Mouse (Mus musculus) cerebellum, postnatal 36 days (tissue): ENCODE data around the gene Hoxa10.

Experiments used
- DNase-seq, 2 experiments: peaks; one replicate each; pipeline ENCODE4 v3.0.0; 2021 to 2022; ENCODE audit warnings: mixed read lengths in 2 of 2

The Hoxa10 gene

DNA sequence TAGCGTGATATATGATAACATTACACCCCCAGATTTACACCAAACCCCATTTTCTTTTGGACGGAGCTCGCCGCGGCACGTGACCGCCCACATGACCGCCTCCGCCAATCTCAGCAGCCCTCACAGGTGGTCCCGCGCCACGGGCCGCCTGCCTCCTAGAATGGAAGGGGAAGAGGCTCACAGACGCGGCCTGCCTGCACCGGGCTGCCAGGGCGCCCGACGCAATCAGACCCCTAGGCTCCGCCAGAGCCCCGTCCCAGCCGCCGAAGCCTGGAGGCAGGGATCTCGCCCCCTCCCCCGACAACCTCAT is 23.2 kb downstream of the Hoxa10 start:
- DNase-seq = no peak

DNA sequence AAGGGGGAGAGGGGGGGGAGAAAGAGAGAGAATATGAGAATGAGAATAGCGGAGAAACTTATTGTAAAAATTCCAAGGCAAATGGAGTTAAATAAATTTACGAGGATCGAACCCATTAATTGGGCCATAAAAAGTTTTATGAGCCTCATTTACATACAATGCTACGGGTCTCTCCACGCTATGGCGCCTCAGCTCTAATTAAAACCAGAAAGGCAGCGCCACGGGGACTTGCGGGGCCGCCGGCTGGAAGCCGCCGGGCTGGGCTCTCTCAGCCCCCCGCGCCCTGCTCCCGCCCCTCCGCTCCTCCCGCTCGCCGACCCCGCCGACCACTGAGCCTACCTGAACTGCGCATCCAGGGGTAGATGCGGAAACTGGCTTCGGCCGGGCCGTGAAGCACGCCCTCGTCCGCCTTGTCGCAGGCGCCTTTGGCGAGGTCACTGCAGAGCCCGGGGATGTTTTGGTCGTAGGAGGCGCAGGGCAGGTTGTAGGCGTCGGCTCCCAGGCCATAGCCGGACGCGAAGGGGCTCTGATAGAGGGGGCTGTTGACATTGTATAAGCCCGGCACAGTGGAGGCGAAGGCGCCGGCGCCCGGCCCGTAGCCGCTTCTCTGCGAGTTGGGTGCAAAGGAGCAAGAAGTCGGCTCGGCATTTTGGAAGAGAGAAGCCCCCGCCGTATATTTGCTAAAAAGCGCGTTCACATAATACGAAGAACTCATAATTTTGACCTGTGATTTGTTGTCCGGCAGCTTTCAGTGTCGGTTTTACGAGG is 23.8 kb downstream of the Hoxa10 start:
- no peak for DNase-seq

DNA sequence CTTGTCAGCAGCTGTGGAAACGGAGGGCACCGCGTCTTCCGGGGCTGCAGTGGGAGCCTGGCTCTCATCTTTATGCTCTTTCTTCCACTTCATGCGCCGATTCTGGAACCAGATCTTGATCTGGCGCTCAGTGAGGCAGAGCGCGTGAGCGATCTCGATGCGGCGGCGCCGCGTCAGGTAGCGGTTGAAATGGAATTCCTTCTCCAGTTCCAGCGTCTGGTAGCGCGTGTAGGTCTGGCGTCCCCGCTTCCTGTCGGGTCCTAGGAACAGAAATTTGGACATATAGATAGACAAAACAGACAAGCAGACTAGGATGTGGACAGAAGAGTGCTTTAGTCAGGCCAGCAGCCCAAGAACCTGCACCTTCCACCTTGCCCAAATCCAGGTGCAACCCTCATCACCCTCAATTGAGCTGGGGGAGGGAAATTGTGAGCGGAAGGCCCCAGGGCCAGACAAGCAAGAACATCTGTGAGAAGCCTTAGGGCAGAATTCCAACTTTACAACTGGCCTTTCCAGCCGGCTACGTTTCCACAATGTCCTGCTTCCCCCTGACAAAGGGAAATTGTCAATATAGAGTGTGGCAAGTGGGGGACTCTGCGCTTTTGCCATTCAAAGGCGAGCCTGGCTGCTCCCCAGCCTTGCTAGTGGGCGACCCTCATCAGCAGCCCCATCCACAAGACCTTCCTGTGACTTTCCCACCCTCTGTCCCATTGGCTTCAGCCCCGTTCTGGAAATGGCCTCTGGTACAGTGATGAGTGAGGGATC is 24.7 kb downstream of the Hoxa10 start:
- DNase-seq = no peak

DNA sequence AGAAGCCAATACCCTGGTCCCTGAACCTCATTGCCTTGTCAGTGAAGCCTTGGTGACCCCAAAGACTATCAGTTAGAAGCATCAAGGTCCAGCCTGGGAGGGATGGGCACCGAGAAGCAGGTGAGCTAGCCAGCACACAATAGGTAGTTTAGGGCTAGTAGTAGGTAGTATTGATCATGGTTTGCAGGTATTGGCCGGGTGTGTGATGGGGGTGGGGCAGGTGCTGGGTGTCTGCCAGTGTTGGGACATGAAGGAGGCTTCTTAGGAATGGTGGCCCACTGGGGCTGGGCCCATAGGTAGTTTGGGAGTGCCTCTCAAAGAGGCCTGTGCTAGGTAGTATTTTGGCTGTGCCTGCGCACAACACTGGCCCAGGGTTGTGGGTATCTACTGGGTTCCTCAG is 25.6 kb downstream of the Hoxa10 start:
- no peak for DNase-seq

DNA sequence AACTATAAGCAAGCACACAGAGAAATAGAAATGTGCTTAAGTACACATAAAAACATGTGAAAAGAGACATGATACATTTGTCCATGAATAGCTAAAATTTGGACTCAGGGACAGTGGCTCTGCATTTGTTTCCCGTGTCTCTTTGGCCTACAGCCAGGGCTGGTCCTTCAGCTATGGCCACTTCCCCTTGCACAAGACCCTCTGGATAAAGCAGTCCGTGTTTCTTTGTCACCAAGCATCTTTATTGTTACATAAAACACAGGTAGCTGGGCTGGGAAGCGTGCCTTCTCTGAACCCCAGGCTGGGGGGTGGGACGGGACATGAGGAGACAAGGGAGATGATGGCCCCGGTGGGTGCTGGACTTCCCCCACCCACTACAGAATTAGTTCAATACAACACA is 26.4 kb downstream of the Hoxa10 start:
- no peak for DNase-seq

DNA sequence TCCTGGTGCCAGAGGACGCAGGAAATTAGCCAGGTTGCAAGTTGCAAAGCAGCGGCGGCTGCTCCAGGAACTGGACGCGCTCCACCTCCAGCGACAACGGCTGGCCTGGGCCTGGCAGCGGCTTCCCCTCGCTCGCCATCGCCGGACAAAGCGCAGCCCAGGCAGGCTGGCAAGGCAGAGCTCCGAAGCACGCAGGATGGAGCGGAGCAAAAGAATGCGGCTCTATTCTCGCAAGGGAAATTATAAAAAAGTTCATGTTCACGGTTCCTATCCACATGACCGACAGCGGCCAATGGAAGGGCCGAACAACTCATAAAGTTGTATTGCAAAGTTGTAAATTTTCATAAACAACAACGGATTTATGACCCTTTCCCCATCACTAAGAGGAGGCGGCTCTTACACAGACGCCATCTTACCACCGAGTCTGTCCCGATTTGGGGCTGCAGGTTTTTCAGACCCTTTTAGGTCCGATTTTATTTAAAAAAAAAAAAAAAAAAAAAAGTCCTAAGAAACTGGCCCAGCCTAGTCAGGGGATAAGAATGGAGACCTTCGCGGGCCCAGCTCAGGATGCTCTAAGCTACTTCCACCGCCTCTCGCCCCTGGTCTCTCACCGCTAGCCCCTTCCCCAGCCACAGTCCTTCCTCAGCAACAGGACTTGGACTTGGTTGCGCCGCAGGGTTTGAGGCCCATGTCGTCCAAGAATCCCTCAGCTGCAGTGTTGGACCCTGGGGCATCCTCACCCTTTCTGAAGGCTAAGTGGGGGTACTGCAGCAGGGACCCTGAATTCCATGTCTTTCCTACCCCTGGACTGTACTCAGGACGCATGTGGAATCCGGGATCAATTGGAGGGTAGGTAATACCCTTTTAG is 27.3 kb downstream of the Hoxa10 start, which contains the start of the genes Hoxa3 and Gm28308:
Gene Hoxa3, minus strand, starts transcription at position 218 of the 868 bp plus-strand sequence.
Gene Gm28308, minus strand, starts transcription at position 221 of the 868 bp plus-strand sequence.
- no peak for DNase-seq

DNA sequence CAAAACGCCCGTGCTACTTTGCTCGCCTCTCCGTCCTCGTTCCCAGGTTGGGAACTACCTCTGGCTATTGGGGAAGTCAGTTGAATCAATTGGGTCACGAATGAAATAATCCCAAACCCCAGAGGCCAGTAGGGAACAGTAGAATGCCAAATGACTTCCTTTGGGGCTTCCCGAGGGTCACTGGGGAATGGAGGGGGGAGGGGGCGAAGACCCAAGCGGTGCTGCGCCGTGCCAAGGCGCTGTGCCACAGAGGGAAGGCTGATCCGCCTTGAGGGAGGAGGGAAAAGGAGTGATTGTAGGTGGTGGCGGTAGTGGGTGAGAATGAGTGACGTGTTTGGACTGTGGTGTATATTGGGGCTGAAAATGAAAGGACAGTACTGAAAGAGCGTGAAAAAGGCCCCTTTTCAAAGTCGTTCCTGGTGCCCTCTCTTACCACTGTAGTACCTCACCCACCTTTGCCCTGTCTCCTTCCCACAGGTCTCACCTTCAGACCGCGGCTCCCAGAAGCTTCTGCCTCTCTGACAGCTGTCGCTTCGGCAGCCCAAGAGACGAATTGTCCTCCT is 28.0 kb downstream of the Hoxa10 start:
- DNase-seq = no peak

DNA sequence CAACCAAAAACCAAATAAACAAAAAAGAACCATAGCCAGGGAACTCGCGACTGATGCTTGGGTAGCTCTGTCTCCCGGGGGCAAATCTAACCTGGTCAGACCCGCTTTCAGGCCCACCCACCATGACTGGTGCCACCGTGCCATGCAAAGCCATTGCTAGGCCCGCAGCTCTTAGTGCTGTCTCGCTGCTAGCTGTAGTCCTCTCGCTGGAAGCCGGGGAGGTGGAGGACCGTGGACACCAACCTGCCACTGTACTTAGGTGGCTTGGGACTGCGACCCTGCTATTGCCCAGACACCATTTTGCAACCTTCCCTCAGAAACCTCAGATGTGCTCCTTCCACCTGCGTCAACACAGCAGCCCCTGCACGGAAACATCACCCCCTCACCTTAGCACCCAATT is 28.7 kb downstream of the Hoxa10 start:
- DNase-seq = no peak

DNA sequence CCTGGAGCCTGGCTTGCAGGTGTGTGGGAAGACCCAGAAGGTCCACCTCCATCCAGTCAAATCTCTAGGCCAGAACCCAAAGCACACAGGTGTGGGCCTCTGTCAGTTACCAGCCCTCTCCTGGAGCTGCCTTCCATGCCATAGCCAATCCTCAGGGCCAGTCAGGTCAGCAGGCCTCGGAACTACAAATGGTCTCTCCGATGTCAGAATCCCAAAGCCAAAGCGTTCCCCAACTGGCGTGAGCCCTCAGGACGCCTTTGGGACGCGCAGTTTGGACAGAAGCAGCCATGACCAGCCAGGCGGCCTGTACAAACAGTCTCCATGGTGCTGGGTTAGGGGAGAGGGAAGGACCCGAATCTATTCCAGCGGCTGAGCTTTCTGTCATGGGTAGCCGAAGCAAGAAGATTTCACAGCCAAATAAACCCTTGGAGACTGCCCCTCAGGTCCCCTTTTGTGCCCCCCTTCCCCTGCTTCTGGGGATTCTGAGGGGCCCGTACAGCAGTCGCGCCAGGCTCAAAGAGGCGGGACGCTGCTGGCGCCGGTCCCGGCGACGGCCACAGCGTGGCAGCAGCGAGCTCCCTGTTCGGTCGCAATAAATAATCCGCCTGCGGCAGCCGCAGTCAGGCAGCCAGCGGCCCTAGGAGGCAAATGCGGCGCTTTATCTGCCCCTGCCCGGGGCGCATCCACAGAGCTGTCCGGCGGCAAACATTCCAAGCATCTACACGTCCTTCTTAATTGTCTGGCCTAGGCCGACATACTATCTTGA is 29.3 kb downstream of the Hoxa10 start:
- DNase-seq = peak; percentile 49 to 62

DNA sequence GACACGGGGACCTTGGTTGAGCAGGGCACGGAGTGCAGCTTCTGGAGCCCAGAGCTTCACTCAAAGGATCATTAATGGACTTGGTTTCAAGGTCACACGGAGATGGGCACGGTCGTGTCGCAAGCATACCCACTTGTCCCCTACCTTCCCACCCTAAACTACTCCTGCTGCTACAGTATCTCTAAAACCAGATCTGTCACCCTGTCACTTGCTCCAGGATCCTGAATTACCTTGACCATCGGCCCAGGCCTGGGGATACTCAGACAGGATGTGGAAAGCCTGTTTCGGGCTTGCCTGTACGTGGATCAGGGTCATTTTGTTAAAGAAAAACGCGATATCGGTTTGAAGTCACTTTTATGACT is 31.0 kb downstream of the Hoxa10 start:
- DNase-seq = no peak

DNA sequence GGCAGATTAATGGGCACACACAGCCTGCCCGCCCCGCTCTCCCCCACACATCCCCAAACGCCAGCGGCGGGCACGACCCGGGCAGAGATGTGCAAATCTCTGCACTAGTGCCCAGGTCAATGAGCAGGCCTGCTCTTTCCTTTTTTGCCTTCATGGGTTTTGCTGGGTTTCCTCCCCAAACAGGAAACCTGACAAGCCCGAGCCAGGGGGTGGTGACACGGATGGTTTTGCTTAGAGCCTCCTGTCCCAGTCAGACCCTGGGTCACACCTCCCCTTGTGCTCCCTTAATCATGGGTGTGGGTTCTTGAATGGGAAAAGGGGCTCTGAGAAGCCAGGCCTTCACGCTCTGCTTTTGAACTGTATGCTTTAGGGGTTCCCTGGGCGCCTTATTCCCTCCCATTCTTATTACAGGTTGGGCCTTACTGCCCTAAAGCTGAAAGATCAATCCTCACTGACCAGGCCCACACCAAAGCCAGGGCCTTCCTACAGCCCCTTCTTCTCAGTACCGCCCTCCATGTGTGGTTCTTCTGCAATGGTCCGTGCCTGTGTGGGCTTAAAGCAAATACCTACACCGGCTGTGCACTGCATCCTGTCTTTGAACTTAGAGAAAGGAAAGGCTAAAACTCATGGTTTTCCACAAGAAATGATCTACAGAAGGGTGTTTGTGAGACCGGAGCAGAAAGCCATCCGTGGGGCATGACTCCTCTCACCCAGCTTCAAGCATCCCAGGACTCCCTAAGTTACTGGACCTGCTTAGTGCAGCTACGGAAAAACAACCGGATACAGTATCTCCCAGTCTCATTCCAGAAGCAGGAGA is 31.6 kb downstream of the Hoxa10 start:
- DNase-seq = no peak

DNA sequence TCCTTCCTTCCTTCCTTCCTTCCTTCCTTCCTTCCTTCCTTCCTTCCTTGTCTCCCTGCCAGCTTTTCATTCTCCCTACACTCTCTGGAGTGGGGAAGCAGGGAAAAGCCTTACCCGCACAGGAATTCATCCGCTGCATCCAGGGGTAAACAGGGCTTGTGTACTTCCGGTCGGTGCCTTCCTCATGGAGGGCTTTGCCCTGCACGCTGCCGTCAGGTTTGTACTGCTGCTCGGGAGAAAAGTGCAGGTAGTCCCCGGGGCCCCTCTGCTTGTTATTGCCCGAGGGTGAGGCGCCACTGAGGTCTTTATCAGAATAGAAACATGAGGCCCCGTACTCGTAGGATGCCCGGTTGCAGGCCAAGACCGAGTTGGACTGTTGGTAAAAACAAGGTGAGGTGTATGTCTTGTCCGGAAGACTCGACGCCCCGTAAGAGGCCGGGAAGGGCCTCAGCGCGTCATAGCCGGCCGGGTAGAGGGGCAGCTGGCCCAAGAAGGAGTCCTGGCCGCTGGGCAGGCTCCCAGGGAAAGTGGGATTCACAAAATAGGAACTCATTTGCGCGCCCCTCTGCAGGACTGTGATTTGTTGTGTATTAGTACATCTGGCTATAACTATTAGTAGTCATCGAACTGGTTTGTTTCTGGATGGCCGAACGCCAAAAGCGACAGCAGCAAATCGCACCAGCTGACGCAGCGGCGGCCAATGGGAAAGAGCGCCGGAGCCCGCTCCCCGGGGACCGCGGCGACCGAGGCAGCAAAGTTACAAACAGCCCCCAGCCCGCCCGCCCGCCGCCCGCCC is 32.4 kb downstream of the Hoxa10 start, which contains the start of gene Hoxa6:
Gene Hoxa6, minus strand, starts transcription at position 651 of the 796 bp plus-strand sequence.
- DNase-seq = no peak

DNA sequence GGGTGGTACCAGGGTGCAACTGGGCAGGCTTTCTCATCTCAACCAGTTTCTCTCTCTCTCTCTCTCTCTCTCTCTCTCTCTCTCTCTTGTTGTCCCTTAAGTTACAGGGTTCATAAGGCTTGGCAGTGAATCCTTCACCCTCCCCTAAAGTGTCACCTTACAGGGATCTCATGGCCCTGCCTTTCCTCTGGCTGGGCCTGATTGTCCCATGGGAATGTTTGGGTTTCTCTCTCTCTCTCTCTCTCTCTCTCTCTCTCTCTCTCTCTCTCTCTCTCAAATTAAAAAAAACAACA is 33.0 kb downstream of the Hoxa10 start:
- DNase-seq = no peak

DNA sequence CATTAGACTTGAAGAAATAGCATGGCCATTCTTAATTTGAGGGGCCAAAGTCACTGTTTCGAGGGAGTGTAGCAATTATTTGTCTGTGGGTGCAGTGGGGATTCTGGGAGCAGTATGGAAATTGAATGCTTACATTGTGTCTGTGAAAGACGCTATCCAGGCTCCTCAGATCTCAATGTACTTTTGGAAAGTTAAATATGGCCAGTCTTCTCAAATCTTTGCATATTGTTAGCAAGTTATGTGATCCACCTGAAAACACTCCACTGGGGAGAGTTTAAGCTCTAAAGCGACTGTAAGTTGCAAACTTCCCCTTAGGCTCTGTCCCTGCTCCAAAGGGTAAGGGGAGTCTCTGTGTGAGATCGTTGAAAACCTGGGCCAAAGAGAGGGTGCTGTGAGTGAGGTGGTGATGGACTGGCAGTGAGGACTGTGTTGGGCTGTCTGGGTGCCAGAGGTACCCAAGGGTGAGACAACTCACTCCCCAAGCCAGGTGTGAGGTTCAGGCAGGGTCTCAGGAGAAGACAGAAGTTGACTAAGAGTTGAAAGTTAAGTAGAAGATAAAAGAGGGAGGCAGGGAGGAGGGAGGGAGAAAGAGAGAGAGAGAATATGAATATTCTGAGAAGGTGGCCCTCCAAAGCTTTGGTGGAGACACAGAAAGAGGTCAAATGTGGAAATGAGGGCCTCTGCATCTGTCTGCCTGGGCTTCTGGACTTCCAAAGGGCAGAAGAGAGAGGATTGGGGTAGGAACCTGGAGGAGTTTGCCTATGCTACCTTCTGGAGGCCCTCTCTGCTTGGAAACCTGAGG is 33.6 kb downstream of the Hoxa10 start:
- DNase-seq = no peak

DNA sequence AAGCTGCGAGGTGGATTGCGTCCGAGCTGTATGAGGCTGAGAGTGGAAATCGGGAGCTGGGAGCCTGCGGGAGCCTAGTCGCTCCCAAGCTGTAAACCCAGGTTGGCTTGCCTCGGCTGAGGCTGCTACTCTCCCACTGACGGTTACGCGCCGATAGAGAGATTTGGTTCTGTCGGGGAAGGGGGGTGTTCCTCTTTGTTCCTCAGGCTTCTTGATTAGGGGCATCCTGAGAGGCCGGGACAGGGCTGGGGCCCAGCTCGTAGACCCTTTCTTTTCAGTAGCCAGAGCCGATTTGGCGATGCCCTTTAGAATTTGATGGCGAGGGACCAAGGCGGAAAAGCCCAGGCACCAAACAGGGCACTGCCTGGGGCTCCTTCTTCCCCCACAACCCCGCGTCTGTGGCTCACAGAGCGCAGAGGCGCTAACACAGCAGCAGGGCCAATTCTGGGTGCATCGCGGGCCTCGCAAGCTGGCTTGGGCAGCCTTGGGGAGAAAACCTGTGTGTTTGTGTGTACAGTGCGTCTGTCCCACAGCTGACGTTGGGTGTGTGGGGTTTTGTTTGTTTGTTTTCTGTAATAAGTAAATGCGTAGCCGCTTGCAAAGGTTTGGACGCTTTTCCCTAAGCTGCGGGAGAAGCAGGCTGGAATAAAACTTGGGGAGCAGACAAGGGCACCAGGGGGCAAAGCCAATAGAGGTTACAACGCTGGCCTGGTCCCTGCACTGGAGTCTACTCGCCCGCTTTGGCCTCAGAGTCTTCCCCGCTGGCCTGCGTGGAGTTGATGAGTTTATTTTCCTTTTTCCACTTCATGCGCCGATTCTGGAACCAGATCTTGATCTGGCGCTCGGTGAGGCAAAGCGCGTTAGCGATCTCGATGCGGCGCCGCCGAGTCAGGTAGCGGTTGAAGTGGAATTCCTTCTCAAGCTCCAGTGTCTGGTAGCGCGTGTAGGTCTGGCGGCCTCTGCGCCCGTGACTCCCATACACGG is 34.7 kb downstream of the Hoxa10 start:
- no peak for DNase-seq

DNA sequence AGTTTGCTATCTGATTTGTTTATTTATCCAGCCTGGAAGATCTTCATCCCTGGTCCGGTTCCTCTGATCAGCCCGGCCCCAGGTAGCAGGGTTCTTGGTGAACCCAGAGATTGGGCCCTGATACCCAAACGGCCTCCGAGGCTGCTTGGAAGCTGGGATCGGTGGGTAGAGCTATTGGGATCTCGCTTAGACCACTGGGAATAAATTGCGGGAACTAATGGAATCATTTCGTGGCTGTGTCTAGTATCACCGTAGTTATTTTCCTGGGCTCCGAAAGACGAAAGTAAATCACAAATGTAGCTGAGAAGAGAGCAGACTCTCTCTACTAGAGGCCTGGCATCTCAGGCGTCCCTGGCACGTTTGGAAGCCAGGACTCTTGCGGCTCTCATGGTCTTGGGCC is 35.4 kb downstream of the Hoxa10 start:
- no peak for DNase-seq

DNA sequence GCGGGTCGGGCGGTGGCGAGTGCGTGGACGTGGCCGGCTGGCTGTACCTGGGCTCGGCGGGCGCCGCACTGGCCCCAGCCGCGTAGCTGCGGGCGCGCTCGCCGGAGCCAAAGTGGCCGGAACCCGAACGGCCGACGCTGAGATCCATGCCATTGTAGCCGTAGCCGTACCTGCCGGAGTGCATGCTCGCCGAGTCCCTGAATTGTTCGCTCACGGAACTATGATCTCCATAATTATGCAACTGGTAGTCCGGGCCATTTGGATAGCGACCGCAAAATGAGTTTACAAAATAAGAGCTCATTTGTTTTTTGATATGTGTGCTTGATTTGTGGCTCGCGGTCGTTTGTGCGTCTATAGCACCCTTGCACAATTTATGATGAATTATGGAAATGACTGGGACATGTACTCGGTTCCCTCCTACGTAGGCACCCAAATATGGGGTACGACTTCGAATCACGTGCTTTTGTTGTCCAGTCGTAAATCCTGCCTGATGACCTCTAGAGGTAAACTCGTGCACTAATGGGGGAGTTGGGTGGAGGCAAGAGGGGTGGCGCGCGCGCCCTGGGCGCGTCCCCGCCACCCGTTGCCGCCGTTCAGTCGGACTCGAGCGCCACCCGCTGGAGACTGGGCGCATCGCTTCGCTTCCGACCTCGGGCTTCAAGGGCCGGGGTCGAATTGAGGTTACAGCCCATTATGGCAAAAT is 36.5 kb downstream of the Hoxa10 start, which contains the start of gene Hoxa5:
Gene Hoxa5, minus strand, starts transcription at position 538 of the 703 bp plus-strand sequence.
- no peak for DNase-seq
